ENCODE assay signal across 29 mouse cellular contexts in the genomic region with DNA sequence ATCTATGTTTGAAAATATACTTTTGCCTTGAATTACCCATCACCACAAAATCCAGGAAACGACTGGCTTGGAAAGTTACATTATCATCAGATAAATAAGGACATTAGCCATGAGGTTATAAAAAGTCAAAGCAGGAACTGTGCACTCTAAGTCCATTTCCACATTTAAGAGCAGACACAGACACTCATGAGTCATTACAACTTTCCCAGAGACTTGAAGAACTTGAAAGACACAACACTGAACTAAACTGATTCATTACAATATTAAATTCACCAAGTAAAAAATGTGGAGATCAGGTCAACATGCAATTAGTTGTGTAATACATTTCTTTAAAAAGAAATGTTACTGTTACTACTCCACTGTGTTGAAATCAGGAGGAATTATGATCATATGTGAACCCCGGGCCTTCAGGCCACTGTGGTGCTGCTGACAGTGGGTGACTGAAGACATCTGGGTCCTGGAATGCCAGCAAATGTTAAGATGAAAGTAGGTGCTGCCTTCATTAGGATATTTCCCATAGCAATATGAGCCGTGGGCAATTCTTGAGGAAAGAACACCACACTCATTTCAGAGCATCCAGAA. TPM values are rescaled to one million over a fixed set of nuclear protein-coding genes. Genes with fewer than 3 reads are reported as not detected.
DNase-seq lines count a peak whose midpoint lies in the region; ATAC-seq lines count a peak whose summit lies in the region.
"Had no signal": no experiment of that assay in that cellular context is flagged by ENCODE, and none has a peak within 500 bp of the region (broad histone marks: within the 10 kb centered on the region; RNA-seq: fewer than 3 reads in every experiment).

No protein-coding gene starts in this region.

- no peak overlapping the region for H3K27ac ChIP-seq in lung, embryonic 16.5 days (ENCODE audit: low read length)
- H3K27ac ChIP-seq: embryonic facial prominence, embryonic 12.5 days; forebrain, embryonic 10.5 days; gastrocnemius, adult 2 months; heart, adult 2 months; hindbrain, embryonic 14.5 days; limb, embryonic 12.5 days; liver, embryonic 13.5 days; lung, embryonic 15.5 days; midbrain, embryonic 12.5 days; neural tube, embryonic 13.5 days; stomach, postnatal 0 days had no signal

- peak; percentile 41 for DNase-seq in kidney, postnatal 10 days
- DNase-seq in kidney, adult 18-20 months: no peak
- no peak for DNase-seq in lung, adult 18-20 months
- peak; percentile 62 for DNase-seq in adipocyte (ENCODE audit: low spot score)
- DNase-seq in lung, postnatal 25 days (ENCODE audit: low spot score): peak; percentile 11
- no peak for DNase-seq in cerebellum, adult 18-20 months
- DNase-seq: adrenal gland, adult 8-10 months; cerebellum, adult 9-11 months; embryo, embryonic 11 days; gastrocnemius, adult 2 months; heart, adult 2 months; kidney, adult 9 months; liver, embryonic 13.5 days; right cerebral cortex, postnatal 4 days; thymus, adult 18-20 months; thymus, postnatal 25 days had no signal

- no peak overlapping the region for H3K4me2 ChIP-seq in lung, embryonic 16.5 days (ENCODE audit: low read depth, low read length)
- H3K4me2 ChIP-seq: embryonic facial prominence, embryonic 12.5 days; heart, embryonic 12.5 days; hindbrain, embryonic 14.5 days; limb, embryonic 12.5 days; liver, embryonic 13.5 days; lung, embryonic 15.5 days; midbrain, embryonic 12.5 days; neural tube, embryonic 13.5 days had no signal

- H3K9ac ChIP-seq in lung, embryonic 16.5 days (ENCODE audit: low read length): no peak overlapping the region
- H3K9ac ChIP-seq: embryonic facial prominence, embryonic 12.5 days; heart, embryonic 12.5 days; hindbrain, embryonic 14.5 days; limb, embryonic 12.5 days; liver, embryonic 13.5 days; lung, embryonic 15.5 days; midbrain, embryonic 12.5 days; neural tube, embryonic 13.5 days had no signal

- WGBS in lung, embryonic 16.5 days: 51% methylated on average over 3 of the region's 3 CpGs

- peak; percentile 68; the same call in 1 of the 2 replicates for ATAC-seq in lung, embryonic 16.5 days (ENCODE audit: low read depth)
- ATAC-seq: activated CD4-positive, CD25-positive, alpha-beta regulatory T cell, adult 4 months; forebrain, embryonic 16.5 days had no signal

- peaks cover 5% of the 10 kb centered on the region for H3K36me3 ChIP-seq in lung, embryonic 16.5 days (ENCODE audit: control insufficient read depth, insufficient read depth, low read length)

- no peaks in the 10 kb centered on the region for H3K4me1 ChIP-seq in lung, embryonic 16.5 days (replicated peaks; ENCODE audit: control insufficient read depth, insufficient read depth, low read length)
- H3K4me1 ChIP-seq: embryonic facial prominence, embryonic 12.5 days; forebrain, embryonic 10.5 days; heart, embryonic 12.5 days; limb, embryonic 12.5 days; liver, embryonic 13.5 days; lung, embryonic 15.5 days; midbrain, embryonic 12.5 days; neural tube, embryonic 13.5 days had no signal

- no peak overlapping the region for H3K4me3 ChIP-seq in lung, embryonic 16.5 days (ENCODE audit: low read length)
- H3K4me3 ChIP-seq: embryonic facial prominence, embryonic 12.5 days; forebrain, embryonic 10.5 days; gastrocnemius, adult 2 months; heart, adult 2 months; heart, embryonic 12.5 days; limb, embryonic 12.5 days; liver, embryonic 13.5 days; lung, embryonic 15.5 days; midbrain, embryonic 12.5 days; neural tube, embryonic 13.5 days had no signal

- H3K27me3 ChIP-seq in lung, embryonic 16.5 days (ENCODE audit: control insufficient read depth, insufficient read depth, low read depth, low read length): no peaks in the 10 kb centered on the region
- H3K27me3 ChIP-seq: CH12.LX; embryonic facial prominence, embryonic 12.5 days; heart, embryonic 12.5 days; limb, embryonic 12.5 days; liver, embryonic 13.5 days; lung, embryonic 15.5 days; midbrain, embryonic 12.5 days; neural tube, embryonic 13.5 days had no signal

- H3K9me3 ChIP-seq in lung, embryonic 16.5 days (ENCODE audit: control insufficient read depth, low read length): no peaks in the 10 kb centered on the region
- H3K9me3 ChIP-seq: embryonic facial prominence, embryonic 12.5 days; forebrain, embryonic 10.5 days; heart, embryonic 12.5 days; limb, embryonic 12.5 days; liver, embryonic 13.5 days; lung, embryonic 15.5 days; midbrain, embryonic 12.5 days; neural tube, embryonic 13.5 days had no signal

RNA-seq across cellular contexts. Expression of a gene that starts 55.4 kb away (rescaled TPM):
- 16.1 and 17.1 TPM in 2 replicates for polyA plus RNA-seq in lung, embryonic 16.5 days (2015; fragmentation: Nextera tagmentation; extraction: Ambion mirVana)

Comparison
In these comparisons a context has a peak if more than half of its experiments do, and no peak if none do; other contexts are left out.
1. DNase-seq: peak in kidney, postnatal 10 days (single experiment), adipocyte (single experiment) and lung, postnatal 25 days (single experiment); none in kidney, adult 18-20 months (single experiment), lung, adult 18-20 months (0 of 2) and cerebellum, adult 18-20 months (0 of 2).